Mouse (Mus musculus) kidney, embryonic 14.5 days (tissue): ENCODE measurements around the gene Spsb1. TPM values are rescaled to one million over a fixed set of nuclear protein-coding genes. Genes with fewer than 3 reads are reported as not detected.
A peak's percentile ranks its signal among the peaks of the same experiment; 100 is the strongest.

Experiments used
- ATAC-seq: fragments of 200-750 bp; cut with Nextera tagmentation; 2 replicates; pipeline ENCODE4 v1.8.0; 2017; ENCODE audit warnings: moderate number of reproducible peaks, mild to moderate bottlenecking, moderate TSS enrichment, moderate library complexity; ENCODE audit not compliant: low FRiP score, low TSS enrichment
- H3K27ac ChIP-seq: fragments of 300-500 bp; sonication (generic); 2 replicates; pipeline ENCODE4 v1.5.1; 2014; ENCODE audit warnings: low read depth, mild to moderate bottlenecking, low read length, moderate library complexity, mixed read lengths
- H3K27me3 ChIP-seq: fragments of 300-500 bp; sonication (generic); 2 replicates; pipeline ENCODE4 v1.6.1; 2014; ENCODE audit warnings: mild to moderate bottlenecking, low read length; ENCODE audit not compliant: control insufficient read depth, insufficient read depth
- H3K36me3 ChIP-seq: fragments of 300-500 bp; sonication (generic); 2 replicates; pipeline ENCODE4 v1.6.1; 2014; ENCODE audit warnings: low read length, mixed read lengths; ENCODE audit not compliant: control insufficient read depth, insufficient read depth
- H3K4me1 ChIP-seq: fragments of 300-500 bp; sonication (generic); 2 replicates; pipeline ENCODE4 v1.6.1; 2014; ENCODE audit warnings: low read length, mixed read lengths; ENCODE audit not compliant: control insufficient read depth, insufficient read depth
- H3K4me2 ChIP-seq: fragments of 300-500 bp; sonication (generic); replicated peaks from 2 replicates; pipeline ENCODE4 v1.6.1; 2014; ENCODE audit warnings: low read depth, mild to moderate bottlenecking, low read length
- H3K4me3 ChIP-seq: fragments of 300-500 bp; sonication (generic); 2 replicates; pipeline ENCODE4 v1.5.1; 2014; ENCODE audit warnings: mild to moderate bottlenecking, low read length
- H3K9ac ChIP-seq: fragments of 300-500 bp; sonication (generic); 2 replicates; pipeline ENCODE4 v1.6.1; 2014; ENCODE audit warnings: low read depth, mild to moderate bottlenecking, low read length, moderate library complexity
- H3K9me3 ChIP-seq: fragments of 300-500 bp; sonication (generic); 2 replicates; pipeline ENCODE4 v1.6.1; 2016; ENCODE audit warnings: low read length; ENCODE audit not compliant: control insufficient read depth
- WGBS: fragments of 180-500 bp; shearing (Covaris S2); extraction: QIAGEN DNeasy Blood & Tissue Kit; methylation state at CpG from one replicate; pipeline ENCODE4 v1.1.7; 2014; 5-methylcytosine and 5-hydroxymethylcytosine counted together
- polyA plus RNA-seq: library from polyadenylated mRNA; unstranded; fragments of >200 nt; fragmentation: Nextera tagmentation; extraction: Ambion mirVana; gene quantifications from 2 replicates; pipeline ENCODE4 v1.2.1, GENCODE M21; 2014

Spsb1 gene
- polyA plus RNA-seq, 1 experiment from 2014 or later, result 9.6 TPM

DNA sequence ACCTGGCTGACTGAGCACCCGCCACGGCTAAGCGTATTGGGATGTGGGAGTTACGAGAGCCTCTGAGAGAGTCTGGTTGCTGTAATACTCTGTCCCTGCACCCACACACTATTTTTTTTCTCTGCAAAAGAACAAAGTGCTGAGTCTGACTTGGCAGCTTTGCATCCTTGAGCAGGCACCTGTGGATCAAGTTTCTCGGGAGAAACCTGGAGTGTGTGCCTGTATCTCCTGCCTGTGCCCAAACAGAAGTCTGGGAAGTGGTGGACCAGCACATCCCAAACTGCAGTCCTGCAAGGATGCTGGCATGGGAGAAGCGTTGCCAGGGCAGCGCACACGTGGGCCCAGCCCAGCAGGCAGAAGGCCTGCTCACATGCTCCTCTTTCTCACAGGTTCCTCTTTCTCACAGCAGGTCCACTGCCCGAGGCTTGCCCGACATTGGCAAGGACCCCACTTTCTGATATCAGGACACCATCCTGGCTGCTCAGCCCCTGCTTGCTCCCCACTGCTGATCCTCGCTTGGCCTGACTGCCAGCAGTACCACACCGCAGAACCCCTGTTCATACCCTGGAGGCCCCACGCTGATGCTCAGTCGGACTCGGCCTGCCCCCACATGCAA lies 36.3 kb downstream of the Spsb1 start:
- Histone ChIP-seq H3K4me1 (peaks cover 77% of the 10 kb centered on the region), H3K9ac (no peak overlapping the region), H3K27me3 (no peaks in the 10 kb centered on the region), H3K4me3 (no peak overlapping the region), H3K36me3 (no peaks in the 10 kb centered on the region), H3K4me2 (no peak overlapping the region), H3K27ac (peak overlapping the region; percentile 30; the same call in 1 of the 2 replicates), H3K9me3 (peaks cover 3% of the 10 kb centered on the region; the same call in 1 of the 2 replicates)
- 62% methylated on average over 15 of the region's 15 CpGs for WGBS
- ATAC-seq, result no peak; the same call in 1 of the 2 replicates

DNA sequence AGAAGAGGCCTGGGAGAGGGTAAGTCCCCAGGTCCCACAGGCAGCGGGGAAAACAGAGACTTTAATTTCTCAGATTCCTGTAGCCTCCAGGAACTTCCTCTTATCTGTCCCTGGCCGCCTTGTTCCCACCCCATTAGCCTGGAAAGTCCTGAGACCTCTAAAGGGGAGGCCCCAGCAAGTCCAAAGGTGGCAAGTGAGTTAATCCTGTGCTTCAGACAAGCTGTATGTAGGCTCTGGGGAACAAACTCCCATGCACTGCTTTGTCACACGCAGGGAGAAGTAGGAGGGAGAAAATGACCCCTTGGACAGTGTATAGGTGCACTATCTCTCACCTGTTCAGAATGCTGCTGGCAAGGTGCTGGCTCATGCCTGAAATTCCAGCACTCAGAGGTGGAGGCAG lies 38.0 kb downstream of the Spsb1 start:
- ATAC-seq, result no peak
- no peaks in the 10 kb centered on the region for H3K36me3 ChIP-seq
- H3K4me2 ChIP-seq, result no peak overlapping the region
- H3K9ac ChIP-seq, result no peak overlapping the region
- peaks cover 76% of the 10 kb centered on the region for H3K4me1 ChIP-seq
- no peaks in the 10 kb centered on the region for H3K27me3 ChIP-seq
- peaks cover 3% of the 10 kb centered on the region; the same call in 1 of the 2 replicates for H3K9me3 ChIP-seq
- no peak overlapping the region for H3K4me3 ChIP-seq
- no peak overlapping the region for H3K27ac ChIP-seq
- 61% methylated on average over 3 of the region's 3 CpGs for WGBS

DNA sequence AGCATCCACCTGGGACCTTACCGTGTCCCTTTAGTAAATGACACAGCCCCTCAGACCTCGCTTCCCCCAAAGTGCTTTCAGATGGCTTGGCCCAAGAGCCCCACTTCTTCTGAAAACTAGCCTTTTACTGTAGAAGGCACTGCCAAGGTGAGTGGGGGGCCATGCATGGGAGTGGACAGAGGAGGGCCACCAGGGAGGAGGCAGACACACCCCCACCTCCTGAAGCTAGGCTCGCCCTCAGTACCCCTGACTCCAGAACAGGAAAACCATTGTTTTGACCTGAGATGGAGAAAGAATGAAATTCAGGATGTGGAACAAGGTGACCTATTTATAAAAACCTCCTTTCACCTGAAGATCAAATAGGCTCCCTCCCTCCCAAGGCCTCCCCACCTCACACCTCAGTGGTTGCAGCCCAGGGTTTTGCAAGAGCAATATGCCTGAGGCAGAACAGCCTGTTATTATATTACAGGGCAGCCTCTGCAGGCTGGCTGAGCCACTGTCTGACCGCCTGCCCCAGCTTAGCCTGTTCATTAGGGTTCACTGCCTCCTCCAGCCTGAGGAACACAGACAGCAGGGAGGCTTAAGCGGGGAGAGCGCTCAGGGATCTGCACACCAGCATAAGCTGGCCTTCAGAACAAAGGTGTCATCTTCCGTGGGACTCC lies 41.0 kb downstream of the Spsb1 start:
- ATAC-seq, result peak; percentile 80
- 47% methylated on average over 7 of the region's 7 CpGs for WGBS
- H3K4me3 ChIP-seq, result no peak overlapping the region
- H3K9ac ChIP-seq, result no peak overlapping the region
- H3K4me1 ChIP-seq, result peaks cover 75% of the 10 kb centered on the region
- H3K36me3 ChIP-seq, result no peaks in the 10 kb centered on the region
- H3K27ac ChIP-seq, result peak overlapping the region; percentile 67
- no peak overlapping the region for H3K4me2 ChIP-seq
- H3K9me3 ChIP-seq, result no peaks in the 10 kb centered on the region
- no peaks in the 10 kb centered on the region for H3K27me3 ChIP-seq

DNA sequence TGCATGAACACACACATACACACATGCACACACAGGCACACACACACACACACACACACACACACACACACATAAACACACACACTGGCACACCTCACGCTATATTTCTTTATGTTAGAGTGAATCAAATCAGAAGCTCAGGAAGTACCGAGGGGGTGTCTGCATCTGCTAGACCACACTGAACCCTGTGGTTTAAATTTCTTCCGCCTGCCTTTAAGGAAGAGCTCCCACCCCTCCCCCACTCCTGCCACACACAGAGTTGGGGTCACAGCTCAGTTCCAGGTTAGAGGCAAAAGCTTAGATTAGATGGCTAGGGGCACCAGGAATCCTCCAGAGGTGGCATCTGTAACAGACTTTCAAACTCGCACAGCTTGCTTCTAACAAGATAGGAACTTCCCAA lies 42.4 kb downstream of the Spsb1 start:
- peaks cover 68% of the 10 kb centered on the region for H3K4me1 ChIP-seq
- no peak for ATAC-seq
- no peak overlapping the region for H3K9ac ChIP-seq
- H3K9me3 ChIP-seq, result no peaks in the 10 kb centered on the region
- no peaks in the 10 kb centered on the region for H3K27me3 ChIP-seq
- WGBS, result 27% methylated on average over 4 of the region's 4 CpGs
- H3K4me2 ChIP-seq, result no peak overlapping the region
- peak overlapping the region; percentile 65; the same call in 1 of the 2 replicates for H3K27ac ChIP-seq
- H3K4me3 ChIP-seq, result no peak overlapping the region
- H3K36me3 ChIP-seq, result no peaks in the 10 kb centered on the region

DNA sequence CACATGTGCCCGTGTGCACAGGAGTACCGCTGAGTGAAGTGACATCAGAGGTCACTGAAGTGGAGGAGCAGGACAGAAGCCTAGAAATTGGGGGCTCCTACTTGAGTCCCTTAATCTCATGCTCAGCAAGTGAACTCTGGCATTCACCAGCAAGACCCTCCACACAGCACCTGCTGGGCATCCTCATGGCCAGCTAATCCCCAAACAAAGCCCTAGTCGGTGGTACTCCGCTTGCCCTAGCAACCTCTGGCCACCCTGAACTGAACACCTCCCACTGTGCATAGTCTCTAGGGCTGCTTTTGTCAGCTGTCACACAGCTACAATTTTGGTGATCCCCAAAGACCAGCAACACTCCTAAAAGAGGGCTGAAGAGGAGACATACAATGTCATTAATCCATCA lies 44.3 kb downstream of the Spsb1 start:
- 95% methylated on average over 4 of the region's 4 CpGs for WGBS

DNA sequence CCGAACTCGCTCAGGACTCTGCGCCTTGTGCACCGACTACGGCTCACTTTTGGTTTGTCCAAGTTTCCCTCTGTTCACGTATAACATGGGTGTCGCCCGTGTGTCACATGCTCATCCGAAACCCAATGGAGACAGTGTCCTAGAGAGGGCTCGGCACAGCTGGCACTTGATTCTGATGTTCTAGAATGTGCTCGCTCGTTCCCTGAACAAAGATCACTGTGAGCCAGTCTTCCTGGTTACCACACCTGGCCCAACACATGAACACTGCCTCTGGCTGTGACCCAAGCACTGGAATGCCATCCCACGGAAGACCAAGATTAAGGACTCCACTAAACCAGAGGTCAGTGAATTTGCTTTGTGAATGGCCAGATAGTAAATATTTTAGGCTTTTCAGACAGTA lies 45.3 kb downstream of the Spsb1 start:
- Histone ChIP-seq H3K9me3 (no peaks in the 10 kb centered on the region), H3K4me3 (no peak overlapping the region), H3K27me3 (no peaks in the 10 kb centered on the region), H3K27ac (no peak overlapping the region), H3K4me1 (peaks cover 53% of the 10 kb centered on the region), H3K4me2 (no peak overlapping the region), H3K9ac (no peak overlapping the region), H3K36me3 (0 out of 2 replicates have a peak, but pooled peaks cover 4% of the 10 kb centered on the region)
- 82% methylated on average over 13 of the region's 13 CpGs for WGBS
- no peak for ATAC-seq

More for the DNA sequence above, 44.3 kb downstream of the Spsb1 start:
- peaks cover 56% of the 10 kb centered on the region for H3K4me1 ChIP-seq
- H3K27me3 ChIP-seq, result no peaks in the 10 kb centered on the region
- H3K9ac ChIP-seq, result no peak overlapping the region
- no peak for ATAC-seq
- H3K4me3 ChIP-seq, result no peak overlapping the region
- H3K4me2 ChIP-seq, result no peak overlapping the region
- H3K36me3 ChIP-seq, result 0 out of 2 replicates have a peak, but pooled peaks cover 4% of the 10 kb centered on the region
- no peak overlapping the region for H3K27ac ChIP-seq
- H3K9me3 ChIP-seq, result no peaks in the 10 kb centered on the region

DNA sequence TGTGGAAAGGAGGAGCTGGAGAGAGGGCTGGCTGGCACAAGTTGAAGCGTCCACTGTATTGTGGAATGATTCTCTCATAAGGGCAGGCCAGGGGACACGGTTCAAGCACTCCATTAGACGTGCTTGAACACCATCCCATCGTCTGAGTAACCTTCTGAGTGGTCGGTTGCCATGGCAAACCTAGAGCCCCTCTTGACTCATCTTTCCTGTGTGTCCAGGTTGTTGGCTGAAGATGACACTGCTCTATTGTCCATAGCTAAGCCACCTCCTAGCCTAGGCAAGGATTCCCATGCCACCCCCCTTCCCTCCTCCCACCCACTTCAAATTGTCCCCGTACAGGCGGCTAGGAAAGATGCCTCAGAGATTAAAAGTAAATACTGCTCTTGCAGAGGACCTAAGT lies 45.9 kb downstream of the Spsb1 start:
- 0 out of 2 replicates have a peak, but pooled peaks cover 4% of the 10 kb centered on the region for H3K36me3 ChIP-seq
- H3K4me1 ChIP-seq, result peaks cover 48% of the 10 kb centered on the region
- H3K27me3 ChIP-seq, result no peaks in the 10 kb centered on the region
- ATAC-seq, result no peak
- no peak overlapping the region for H3K9ac ChIP-seq
- no peak overlapping the region for H3K4me3 ChIP-seq
- no peak overlapping the region for H3K4me2 ChIP-seq
- 59% methylated on average over 7 of the region's 7 CpGs for WGBS
- H3K27ac ChIP-seq, result no peak overlapping the region
- H3K9me3 ChIP-seq, result no peaks in the 10 kb centered on the region

DNA sequence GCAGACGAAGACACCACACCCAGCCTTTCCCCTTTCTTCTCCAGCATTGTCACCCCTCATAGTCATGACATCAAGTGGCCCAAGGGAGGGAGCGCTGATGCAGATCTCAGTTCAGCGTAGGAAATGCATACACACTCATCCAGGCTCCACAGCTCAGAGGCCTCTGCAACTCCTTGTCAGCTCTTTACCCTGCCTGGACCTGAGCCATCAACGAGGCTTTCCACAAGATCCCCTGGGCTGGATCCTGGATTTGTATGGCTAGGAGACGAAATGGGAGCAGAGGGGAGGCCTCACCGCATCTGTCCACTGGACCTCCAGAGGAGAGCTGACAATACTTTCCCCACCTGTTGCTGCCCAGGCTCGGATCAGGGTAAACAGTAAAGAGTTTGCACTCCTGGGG lies 47.2 kb downstream of the Spsb1 start:
- Histone ChIP-seq H3K27ac (no peak overlapping the region), H3K27me3 (no peaks in the 10 kb centered on the region), H3K4me1 (peaks cover 38% of the 10 kb centered on the region), H3K9me3 (no peaks in the 10 kb centered on the region), H3K36me3 (0 out of 2 replicates have a peak, but pooled peaks cover 4% of the 10 kb centered on the region), H3K4me2 (no peak overlapping the region), H3K9ac (no peak overlapping the region), H3K4me3 (no peak overlapping the region)
- 48% methylated on average over 7 of the region's 7 CpGs for WGBS
- ATAC-seq, result no peak

DNA sequence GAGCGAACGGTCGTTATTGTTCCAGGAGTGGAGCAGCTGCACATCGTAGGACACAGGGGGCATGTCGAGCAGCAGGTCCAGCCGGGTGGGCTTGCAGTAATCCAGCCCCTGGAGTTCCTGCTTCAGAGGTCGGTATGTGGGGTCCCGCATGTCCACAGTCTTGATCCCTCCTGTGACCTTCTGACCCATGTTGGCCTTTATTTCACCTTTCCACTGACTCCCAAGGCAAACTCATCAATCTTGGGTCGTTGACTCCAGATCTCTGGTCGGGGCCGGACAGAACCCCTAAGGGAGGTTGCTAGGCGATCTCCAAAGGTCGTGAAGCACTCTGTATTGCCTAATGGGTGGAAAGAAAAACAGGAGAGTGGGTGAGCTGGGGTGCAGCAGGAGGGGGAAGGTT lies 47.9 kb downstream of the Spsb1 start:
- H3K4me1 ChIP-seq, result peaks cover 33% of the 10 kb centered on the region
- H3K4me3 ChIP-seq, result no peak overlapping the region
- no peaks in the 10 kb centered on the region for H3K9me3 ChIP-seq
- no peak overlapping the region for H3K9ac ChIP-seq
- no peak overlapping the region for H3K27ac ChIP-seq
- H3K36me3 ChIP-seq, result 0 out of 2 replicates have a peak, but pooled peaks cover 4% of the 10 kb centered on the region
- H3K4me2 ChIP-seq, result no peak overlapping the region
- 27% methylated on average over 13 of the region's 13 CpGs for WGBS
- H3K27me3 ChIP-seq, result no peaks in the 10 kb centered on the region
- ATAC-seq, result no peak
